Mouse (Mus musculus): ENCODE measurements around the gene M1ap. TPM values are rescaled to one million over a fixed set of nuclear protein-coding genes. Genes with fewer than 3 reads are reported as not detected.

M1ap gene
- polyA plus RNA-seq, 1 experiment, result 3.6 TPM

DNA sequence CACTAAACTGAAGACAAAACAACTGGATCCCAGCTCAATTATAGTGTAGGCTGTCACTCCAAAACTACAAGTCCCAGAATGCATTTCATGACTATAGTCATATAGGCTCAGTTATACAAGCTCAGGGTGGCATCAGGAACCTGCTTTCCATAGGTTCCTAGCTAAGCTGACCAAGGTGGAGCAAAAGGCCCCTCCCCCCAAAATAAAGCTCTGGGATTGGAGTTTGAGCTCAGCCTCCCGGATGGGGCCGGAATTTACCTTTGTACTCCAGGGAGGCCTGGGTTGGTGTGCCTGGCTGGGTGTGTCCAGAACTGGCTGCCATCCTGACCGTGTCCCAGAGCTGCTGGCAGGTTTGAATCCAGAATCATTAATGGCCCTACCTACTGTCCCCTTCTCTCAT lies 111.1 kb downstream of the M1ap start, which contains the start of gene Dqx1:
Dqx1 (plus strand) TSS at position 55 of the 400 bp plus-strand sequence.
- Histone ChIP-seq H3K9me3 (no peaks in the 10 kb centered on the region), H3K4me3 (replicated peaks) (peak within 1 kb of the TSS; percentile 10), H3K27me3 (replicated peaks) (peaks cover 15% of the 10 kb centered on the region), H3K4me1 (peaks cover 62% of the 10 kb centered on the region), H3K36me3 (replicated peaks; ENCODE audit: low read length) (peaks cover 69% of the 10 kb centered on the region)
- no peak for TF ChIP-seq FLI1 (IDR thresholded peaks at IDR 0.05; ENCODE audit: low read length)
- TF ChIP-seq GATA1 (IDR thresholded peaks at IDR 0.05; ENCODE audit: borderline replicate concordance, low read length), result no peak

- Histone ChIP-seq H3K9me3 (no peaks in the 10 kb centered on the region), H3K27me3 (replicated peaks) (peaks cover 24% of the 10 kb centered on the region), H3K36me3 (replicated peaks; ENCODE audit: low read length) (peaks cover 74% of the 10 kb centered on the region), H3K4me3 (replicated peaks) (no peak overlapping the region), H3K4me1 (peaks cover 62% of the 10 kb centered on the region)
- no peak for TF ChIP-seq GATA1 (IDR thresholded peaks at IDR 0.05; ENCODE audit: borderline replicate concordance, low read length)
- TF ChIP-seq FLI1 (IDR thresholded peaks at IDR 0.05; ENCODE audit: low read length), result no peak
These were observed 112.0 kb downstream of the M1ap start for GRCm38 (mm10) chr6:83058725-83059124.

GRCm38 (mm10) chr6:83065995-83066394 lies 119.3 kb downstream of the M1ap start:
- no peak for TF ChIP-seq GATA1 (IDR thresholded peaks at IDR 0.05; ENCODE audit: borderline replicate concordance, low read length)
- TF ChIP-seq FLI1 (IDR thresholded peaks at IDR 0.05; ENCODE audit: low read length), result no peak
- Histone ChIP-seq H3K9me3 (no peaks in the 10 kb centered on the region), H3K36me3 (replicated peaks; ENCODE audit: low read length) (peaks cover 39% of the 10 kb centered on the region), H3K4me1 (peaks cover 58% of the 10 kb centered on the region), H3K27me3 (replicated peaks) (peaks cover 92% of the 10 kb centered on the region), H3K4me3 (replicated peaks) (no peak overlapping the region)

DNA sequence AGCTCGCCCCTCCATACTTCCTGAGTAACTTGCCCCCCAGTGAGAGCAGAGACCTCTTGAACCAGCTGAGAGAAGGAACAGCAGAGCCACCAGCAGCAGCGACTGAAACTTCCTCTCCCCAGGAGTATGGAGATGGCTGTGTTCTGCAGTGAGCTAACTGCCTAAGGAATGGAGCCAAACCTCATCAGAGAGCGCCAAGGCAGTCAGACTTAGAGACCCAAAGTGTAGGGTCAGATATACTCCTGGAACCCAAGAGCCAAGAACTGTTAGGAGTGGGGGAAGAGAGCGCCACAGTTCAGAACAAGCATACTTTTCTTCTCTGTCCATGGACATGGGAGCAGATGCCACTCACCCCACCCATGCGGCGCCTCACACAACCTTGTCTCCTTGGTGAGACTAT lies 119.7 kb downstream of the M1ap start:
- Histone ChIP-seq H3K4me1 (peaks cover 63% of the 10 kb centered on the region), H3K36me3 (replicated peaks; ENCODE audit: low read length) (peaks cover 35% of the 10 kb centered on the region), H3K9me3 (no peaks in the 10 kb centered on the region), H3K4me3 (replicated peaks) (no peak overlapping the region), H3K27me3 (replicated peaks) (peaks cover 93% of the 10 kb centered on the region)
- TF ChIP-seq FLI1 (IDR thresholded peaks at IDR 0.05; ENCODE audit: low read length) (no peak), GATA1 (IDR thresholded peaks at IDR 0.05; ENCODE audit: borderline replicate concordance, low read length) (no peak)

DNA sequence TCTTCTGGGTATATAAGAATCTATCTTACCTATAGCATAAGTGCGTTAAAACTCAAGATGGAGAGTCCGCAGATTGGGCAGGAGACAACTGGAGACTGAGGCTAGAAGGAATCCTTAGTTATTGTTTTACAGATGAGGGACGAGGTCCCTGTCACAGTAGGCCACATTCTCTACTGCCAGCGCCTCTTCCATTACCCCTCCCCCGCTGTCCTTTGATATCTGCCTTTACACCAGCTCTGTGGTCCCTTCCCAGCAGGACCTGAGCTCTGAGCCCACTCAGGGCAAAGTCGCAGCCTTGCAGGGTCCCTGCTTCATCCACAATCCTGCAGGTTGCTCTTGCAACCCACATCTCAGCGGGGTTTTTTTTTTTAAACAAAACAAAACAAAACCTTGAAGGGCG lies 121.5 kb downstream of the M1ap start:
- Histone ChIP-seq H3K36me3 (replicated peaks; ENCODE audit: low read length) (peaks cover 28% of the 10 kb centered on the region), H3K4me1 (peaks cover 62% of the 10 kb centered on the region)

DNA sequence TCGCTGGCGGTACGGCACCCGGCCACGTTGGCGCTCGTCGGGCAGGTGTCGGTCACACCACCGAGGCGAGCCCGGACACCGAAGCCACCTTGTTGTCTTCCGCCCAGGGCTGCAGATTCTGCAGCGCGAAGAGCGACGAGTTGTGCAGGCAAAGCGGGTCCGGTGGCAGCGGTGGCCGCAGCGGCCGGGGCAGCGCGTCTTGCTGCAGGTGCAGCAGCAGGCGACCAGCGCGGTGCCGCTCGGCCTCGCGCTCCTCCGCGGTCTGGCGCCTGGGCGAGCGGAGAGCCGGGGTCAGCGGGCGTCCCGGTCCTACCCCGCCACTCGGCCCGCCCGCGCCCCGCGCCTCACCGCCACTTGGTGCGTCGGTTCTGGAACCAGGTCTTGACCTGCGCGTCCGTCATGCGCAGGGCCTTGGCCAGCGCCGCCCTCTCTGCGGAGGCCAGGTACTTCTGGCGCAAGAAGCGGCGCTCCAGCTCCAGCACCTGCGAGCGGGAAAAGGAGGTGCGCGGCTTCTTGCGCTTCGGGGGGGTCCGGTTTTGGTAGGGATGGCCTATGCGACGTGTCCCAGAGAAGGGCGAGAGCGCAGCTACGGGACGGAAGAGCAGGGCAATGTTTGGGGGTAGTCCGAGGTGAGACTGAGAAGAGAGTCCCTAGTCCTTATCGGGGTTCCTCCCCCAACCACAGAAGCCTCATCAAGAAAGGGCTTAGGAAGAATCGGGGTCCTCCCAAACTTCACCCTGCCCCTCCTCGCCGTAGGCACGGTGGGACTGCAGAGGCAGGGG lies 122.2 kb downstream of the M1ap start:
- Histone ChIP-seq H3K27me3 (replicated peaks) (peaks cover 95% of the 10 kb centered on the region), H3K9me3 (no peaks in the 10 kb centered on the region), H3K36me3 (replicated peaks; ENCODE audit: low read length) (peaks cover 22% of the 10 kb centered on the region), H3K4me3 (replicated peaks) (peak overlapping the region; percentile 88), H3K4me1 (peaks cover 57% of the 10 kb centered on the region)
- TF ChIP-seq FLI1 (IDR thresholded peaks at IDR 0.05; ENCODE audit: low read length) (no peak), GATA1 (IDR thresholded peaks at IDR 0.05; ENCODE audit: borderline replicate concordance, low read length) (no peak)

More for the DNA sequence above, 121.5 kb downstream of the M1ap start:
- TF ChIP-seq FLI1 (IDR thresholded peaks at IDR 0.05; ENCODE audit: low read length) (no peak), GATA1 (IDR thresholded peaks at IDR 0.05; ENCODE audit: borderline replicate concordance, low read length) (no peak)
- Histone ChIP-seq H3K27me3 (replicated peaks) (peaks cover 95% of the 10 kb centered on the region), H3K4me3 (replicated peaks) (peak overlapping the region; percentile 19), H3K9me3 (no peaks in the 10 kb centered on the region)

- TF ChIP-seq GATA1 (IDR thresholded peaks at IDR 0.05; ENCODE audit: borderline replicate concordance, low read length), result no peak
- TF ChIP-seq FLI1 (IDR thresholded peaks at IDR 0.05; ENCODE audit: low read length), result no peak
- Histone ChIP-seq H3K27me3 (replicated peaks) (peaks cover 95% of the 10 kb centered on the region), H3K9me3 (no peaks in the 10 kb centered on the region), H3K4me3 (replicated peaks) (peak overlapping the region; percentile 88), H3K36me3 (replicated peaks; ENCODE audit: low read length) (peaks cover 15% of the 10 kb centered on the region), H3K4me1 (peaks cover 53% of the 10 kb centered on the region)
These were observed 123.0 kb downstream of the M1ap start for GRCm38 (mm10) chr6:83069488-83070246.

DNA sequence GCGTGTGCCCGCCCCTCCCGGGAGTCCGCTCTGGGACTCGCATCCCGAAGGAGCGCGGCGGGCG lies 123.4 kb downstream of the M1ap start, which contains the start of gene Tlx2:
Tlx2 (minus strand) TSS at position 47 of the 64 bp plus-strand sequence.
- TF ChIP-seq FLI1 (IDR thresholded peaks at IDR 0.05; ENCODE audit: low read length) (no peak), GATA1 (IDR thresholded peaks at IDR 0.05; ENCODE audit: borderline replicate concordance, low read length) (no peak)
- Histone ChIP-seq H3K9me3 (no peaks in the 10 kb centered on the region), H3K4me3 (replicated peaks) (peak within 1 kb of the TSS; percentile 88), H3K27me3 (replicated peaks) (peaks cover 92% of the 10 kb centered on the region), H3K4me1 (peaks cover 52% of the 10 kb centered on the region), H3K36me3 (replicated peaks; ENCODE audit: low read length) (peaks cover 13% of the 10 kb centered on the region)

- Histone ChIP-seq H3K4me1 (peaks cover 52% of the 10 kb centered on the region), H3K4me3 (replicated peaks) (peak overlapping the region; percentile 88), H3K27me3 (replicated peaks) (peaks cover 89% of the 10 kb centered on the region), H3K9me3 (no peaks in the 10 kb centered on the region), H3K36me3 (replicated peaks; ENCODE audit: low read length) (peaks cover 13% of the 10 kb centered on the region)
- no peak for TF ChIP-seq FLI1 (IDR thresholded peaks at IDR 0.05; ENCODE audit: low read length)
- no peak for TF ChIP-seq GATA1 (IDR thresholded peaks at IDR 0.05; ENCODE audit: borderline replicate concordance, low read length)
These were observed 123.9 kb downstream of the M1ap start for GRCm38 (mm10) chr6:83070311-83071219.
